Mouse (Mus musculus) cerebellum, adult 2 months (tissue): Measurements from ENCODE around the gene Spag8. TPM values are rescaled to one million over a fixed set of nuclear protein-coding genes. Genes with fewer than 3 reads are reported as not detected.

ENCODE experiments used
- DNase-seq, 2 experiments: peaks; one replicate each; pipeline ENCODE4 v3.0.0; 2021
- H3K27ac ChIP-seq: fragments of 200-500 bp; 2 replicates; pipeline ENCODE4 v1.5.1; 2012; ENCODE audit warnings: low read length, control low read depth, inconsistent platforms; ENCODE audit not compliant: insufficient read depth
- H3K27me3 ChIP-seq: fragments of 200-500 bp; 2 replicates; pipeline ENCODE4 v1.6.1; 2012; ENCODE audit warnings: inconsistent platforms, mild to moderate bottlenecking, low read length, moderate library complexity; ENCODE audit not compliant: control insufficient read depth, insufficient read depth
- H3K4me1 ChIP-seq: fragments of 200-500 bp; 2 replicates; pipeline ENCODE4 v1.6.1; 2011; ENCODE audit warnings: low read length; ENCODE audit not compliant: control insufficient read depth, insufficient read depth
- H3K4me3 ChIP-seq: fragments of 200-500 bp; replicated peaks from 2 replicates; pipeline ENCODE3; 2011; ENCODE audit warnings: mild to moderate bottlenecking, low read depth, low read length, control low read depth; ENCODE audit not compliant: insufficient read depth
- CTCF ChIP-seq: fragments of 200-500 bp; IDR thresholded peaks from 2 replicates; pipeline ENCODE4 v1.5.1; 2011; ENCODE audit warnings: low read depth, mild to moderate bottlenecking, control low read depth, low read length, moderate library complexity, borderline replicate concordance; ENCODE audit not compliant: insufficient read depth
- POLR2A ChIP-seq: fragments of 200-500 bp; IDR thresholded peaks from 2 replicates; pipeline ENCODE4 v1.6.1; 2011; ENCODE audit warnings: low read length, control low read depth, borderline replicate concordance; ENCODE audit not compliant: insufficient read depth
- WGBS: fragments of 180-500 bp; shearing (Covaris S2); methylation state at CpG from one replicate; pipeline ENCODE4 v1.1.7; 2018; 5-methylcytosine and 5-hydroxymethylcytosine counted together
- polyA plus RNA-seq: library from polyadenylated mRNA; depleted of rRNA; stranded (reverse); fragments of >200 nt; gene quantifications from 2 replicates; pipeline ENCODE4 v1.2.3, GENCODE M21; 2012

The Spag8 gene
- polyA plus RNA-seq, 1 experiment = 3.8 TPM

- Histone ChIP-seq H3K27me3 (no peaks in the 10 kb centered on the region), H3K4me3 (no peak overlapping the region), H3K27ac (no peak overlapping the region), H3K4me1 (no peaks in the 10 kb centered on the region)
- 73% methylated on average over 9 of the region's 9 CpGs for WGBS
- DNase-seq = peak in 1 of 2 experiments; percentile 5
- no peak for TF ChIP-seq POLR2A
- no peak for TF ChIP-seq CTCF
These were observed 13.3 kb downstream of the Spag8 start for GRCm38 (mm10) chr4:43640076-43640475.

- no peak overlapping the region for H3K27ac ChIP-seq
- H3K4me1 ChIP-seq = peaks cover 22% of the 10 kb centered on the region
- DNase-seq = no peak
- TF ChIP-seq POLR2A (no peak), CTCF (no peak)
- no peak overlapping the region for H3K4me3 ChIP-seq
- WGBS = 80% methylated on average over 6 of the region's 6 CpGs
- no peaks in the 10 kb centered on the region for H3K27me3 ChIP-seq
These were observed 16.6 kb downstream of the Spag8 start for GRCm38 (mm10) chr4:43636751-43637150.

GRCm38 (mm10) chr4:43634621-43635374, 18.6 kb downstream of the Spag8 start:
- DNase-seq = no peak
- H3K4me1 ChIP-seq = peaks cover 28% of the 10 kb centered on the region
- no peaks in the 10 kb centered on the region for H3K27me3 ChIP-seq
- TF ChIP-seq CTCF = no peak
- TF ChIP-seq POLR2A = no peak
- no peak overlapping the region for H3K4me3 ChIP-seq
- WGBS = 92% methylated on average over 7 of the region's 7 CpGs
- H3K27ac ChIP-seq = no peak overlapping the region

GRCm38 (mm10) chr4:43633736-43634135, 19.7 kb downstream of the Spag8 start:
- 65% methylated on average over 2 of the region's 2 CpGs for WGBS
- no peak for TF ChIP-seq CTCF
- TF ChIP-seq POLR2A = no peak
- peak in 1 of 2 experiments; percentile 16 for DNase-seq
- H3K4me3 ChIP-seq = no peak overlapping the region
- peaks cover 28% of the 10 kb centered on the region for H3K4me1 ChIP-seq
- H3K27ac ChIP-seq = no peak overlapping the region
- no peaks in the 10 kb centered on the region for H3K27me3 ChIP-seq

- WGBS = 69% methylated on average over 8 of the region's 8 CpGs
- H3K27me3 ChIP-seq = no peaks in the 10 kb centered on the region
- H3K27ac ChIP-seq = no peak overlapping the region
- H3K4me3 ChIP-seq = peak overlapping the region; percentile 24
- no peak for DNase-seq
- no peak for TF ChIP-seq CTCF
- peaks cover 28% of the 10 kb centered on the region for H3K4me1 ChIP-seq
These were observed 20.1 kb downstream of the Spag8 start for GRCm38 (mm10) chr4:43633296-43633695.

- Histone ChIP-seq H3K4me3 (peak overlapping the region; percentile 88), H3K4me1 (peaks cover 28% of the 10 kb centered on the region), H3K27ac (peak overlapping the region; percentile 92), H3K27me3 (no peaks in the 10 kb centered on the region)
- DNase-seq = peak; percentile 60 to 75
- TF ChIP-seq CTCF (no peak), POLR2A (no peak)
- WGBS = 27% methylated on average over 42 of the region's 42 CpGs
These were observed 21.2 kb downstream of the Spag8 start for GRCm38 (mm10) chr4:43631956-43632920.

GRCm38 (mm10) chr4:43631046-43631955, 22.1 kb downstream of the Spag8 start, which contains the start of gene Npr2:
TSS of gene Npr2 (plus strand) at chr4:43631935.
- Histone ChIP-seq H3K27ac (peak within 1 kb of the TSS; percentile 92), H3K4me3 (peak within 1 kb of the TSS; percentile 88), H3K4me1 (peaks cover 28% of the 10 kb centered on the region), H3K27me3 (no peaks in the 10 kb centered on the region)
- WGBS = 1% methylated on average over 67 of the region's 70 CpGs
- peak; percentile 70 to 80 for DNase-seq
- TF ChIP-seq CTCF = no peak
- 0 out of 2 replicates have a peak, but pooled peaks have one; percentile 14 for TF ChIP-seq POLR2A
